Mouse (Mus musculus) cerebellum, postnatal 25 days (tissue): ENCODE results near the gene B3galnt2.
"Not testable (repeated sequence)": the region's sequence is repeated elsewhere in the genome, so short reads cannot be mapped to it uniquely, and the experiment has no call there.

Experiments
- DNase-seq, 2 experiments: peaks; one replicate each; pipeline ENCODE4 v3.0.0; 2021; ENCODE audit warnings: mixed read lengths in 2 of 2

Gene B3galnt2

DNA sequence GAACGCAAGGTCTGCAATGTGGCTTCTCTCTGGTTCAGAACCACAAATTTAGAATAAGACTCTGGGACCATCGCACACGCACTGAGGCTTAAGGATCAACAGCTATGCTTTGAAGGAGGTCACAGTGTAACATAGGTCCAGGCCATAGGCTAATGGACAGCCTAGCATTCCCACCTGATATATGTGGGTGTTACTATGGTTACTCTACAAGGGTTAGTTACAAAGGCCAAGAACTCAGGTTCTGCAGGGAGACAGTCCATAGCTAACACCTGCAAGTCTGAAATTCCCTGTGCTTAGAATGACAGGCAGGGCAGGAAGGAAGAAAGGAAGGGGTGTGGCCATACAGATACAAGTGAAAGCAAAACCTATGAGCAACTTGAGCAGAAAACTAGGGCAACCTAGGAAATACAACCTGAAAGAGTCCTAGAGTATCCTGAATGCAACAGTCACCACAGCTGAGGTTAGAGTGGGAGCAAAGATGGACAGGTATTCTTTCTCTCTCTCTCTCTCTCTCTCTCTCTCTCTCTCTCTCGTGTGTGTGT, 57.3 kb downstream of the B3galnt2 start:
- no peak for DNase-seq

DNA sequence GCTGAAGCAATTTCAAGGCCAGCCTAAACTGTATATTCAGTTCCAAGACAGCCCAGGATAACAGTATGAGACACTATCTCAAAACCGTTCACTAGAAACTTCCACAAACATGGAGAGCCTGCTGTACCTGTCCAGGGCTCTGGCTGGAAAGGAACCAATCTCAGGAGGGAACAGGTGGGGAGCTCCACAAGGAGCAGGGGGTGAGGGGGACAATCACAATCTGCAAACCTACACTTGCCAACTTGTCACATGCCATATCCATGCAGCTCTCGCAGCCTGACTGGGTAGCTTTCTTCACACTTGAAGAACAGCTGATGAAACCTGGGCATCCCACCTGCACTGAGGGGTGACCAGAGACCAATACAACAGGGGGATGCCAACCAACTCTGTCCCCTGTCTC, 59.7 kb downstream of the B3galnt2 start:
- peak; percentile 43 to 50 for DNase-seq

DNA sequence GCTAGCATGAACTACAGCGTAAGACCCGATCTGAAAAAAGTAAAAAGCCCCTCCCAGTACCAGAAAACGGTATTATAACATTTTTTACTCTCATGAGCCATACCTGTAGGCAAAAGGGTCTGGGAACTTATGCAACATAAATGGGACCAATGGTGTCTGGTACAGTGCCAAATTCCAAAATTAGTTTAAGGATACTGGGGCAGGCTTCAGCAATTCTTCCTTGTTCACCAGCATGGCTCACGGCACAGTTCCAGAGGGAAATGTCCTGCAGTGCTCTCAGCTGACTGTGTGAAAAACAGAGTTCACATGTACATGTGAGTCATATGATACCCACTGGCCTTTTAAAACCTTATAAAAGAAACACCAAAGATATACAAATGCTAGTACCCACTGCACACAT, 60.3 kb downstream of the B3galnt2 start:
- peak; percentile 47 to 71 for DNase-seq

DNA sequence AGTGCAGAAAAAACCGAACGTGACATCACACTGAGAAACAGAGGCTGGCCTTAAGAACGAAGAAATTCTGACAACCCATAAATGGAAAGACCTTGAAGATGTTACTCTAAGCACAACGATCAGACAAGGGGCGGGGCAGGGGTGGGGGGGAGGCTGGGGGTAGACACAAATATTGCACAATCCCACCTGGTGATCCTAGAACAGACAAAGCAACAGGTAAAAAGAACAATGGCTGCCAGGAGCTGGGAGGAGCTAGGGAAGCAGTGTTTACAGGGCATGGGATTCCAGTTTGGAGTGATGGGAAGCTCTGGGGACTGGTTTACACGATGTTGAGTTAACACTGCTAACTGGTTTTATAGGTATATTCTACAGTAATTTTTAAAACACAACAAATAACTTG, 61.3 kb downstream of the B3galnt2 start:
- DNase-seq: no peak

DNA sequence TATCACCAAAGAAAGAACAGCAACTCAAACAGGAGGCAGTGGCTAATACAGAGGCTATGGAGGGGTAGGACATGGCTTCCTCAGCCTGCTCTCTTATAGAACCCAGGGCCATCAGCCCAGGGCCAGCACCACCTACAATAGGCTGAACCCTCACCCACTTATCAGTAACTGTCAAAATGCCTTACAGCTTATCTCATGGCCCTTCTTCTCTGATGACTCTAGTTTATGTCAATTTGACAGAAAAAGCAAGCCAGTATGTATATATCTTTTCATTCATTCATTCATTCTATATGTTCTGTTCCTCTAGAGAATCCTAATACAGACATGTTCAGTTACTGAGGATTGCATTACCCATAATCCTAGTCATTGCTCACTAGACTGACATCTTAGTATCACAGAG, 64.0 kb downstream of the B3galnt2 start:
- DNase-seq: no peak

DNA sequence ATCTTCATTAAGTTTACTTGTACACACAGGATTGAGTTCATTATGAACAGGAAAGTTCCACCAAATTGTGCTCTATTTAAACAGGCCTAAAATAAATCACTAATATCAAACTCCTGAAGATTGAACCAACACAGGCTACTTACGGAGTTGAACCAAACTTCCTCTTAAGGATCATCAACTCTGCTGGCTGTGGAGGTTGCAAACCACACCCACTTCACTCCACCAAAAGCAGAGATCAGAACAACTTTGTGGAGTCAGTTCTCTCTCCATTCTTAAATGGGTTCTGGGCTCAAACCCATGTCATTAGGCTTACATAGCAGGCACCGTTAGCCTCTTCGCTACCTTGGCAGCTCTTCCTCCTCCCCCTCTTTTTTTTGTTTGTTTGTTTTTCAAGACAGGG, 64.6 kb downstream of the B3galnt2 start:
- no peak for DNase-seq

DNA sequence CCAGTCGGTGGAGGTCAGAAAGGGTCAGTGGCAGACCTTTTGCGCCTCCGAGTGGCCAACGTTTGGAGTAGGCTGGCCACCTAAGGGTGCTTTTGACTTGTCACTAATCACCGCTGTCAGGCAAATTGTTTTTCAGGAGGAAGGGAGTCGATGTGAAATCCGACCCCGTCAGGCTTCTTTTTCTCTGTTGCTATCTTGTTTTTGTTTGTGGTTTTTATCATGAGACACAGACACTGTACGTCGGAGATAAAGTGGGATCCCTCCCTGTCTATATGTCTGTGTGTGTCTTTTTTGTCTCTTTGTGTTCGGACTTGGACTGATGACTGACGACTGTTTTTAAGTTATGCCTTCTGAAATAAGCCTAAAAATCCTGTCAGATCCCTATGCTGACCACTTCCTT, 67.1 kb downstream of the B3galnt2 start:
- not testable (repeated sequence) for DNase-seq

DNA sequence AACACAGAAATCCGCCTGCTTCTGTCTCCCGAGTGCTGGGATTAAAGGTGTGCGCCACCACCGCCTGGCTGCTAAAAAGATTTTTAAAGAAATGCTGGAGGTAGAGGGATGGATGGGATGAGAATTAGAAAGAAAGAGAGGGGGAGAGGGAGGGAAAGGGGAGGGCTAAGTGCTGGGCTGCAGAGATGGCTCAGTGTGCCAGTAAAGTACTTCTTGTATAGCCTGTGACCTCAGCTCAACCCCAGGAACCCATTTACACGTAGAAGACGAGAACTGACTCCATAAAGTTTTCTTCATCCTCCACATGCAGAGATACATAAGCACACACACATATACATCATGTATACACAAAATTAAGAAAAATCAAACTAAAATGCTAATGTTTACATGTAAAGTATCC, 71.3 kb downstream of the B3galnt2 start:
- DNase-seq: no peak

DNA sequence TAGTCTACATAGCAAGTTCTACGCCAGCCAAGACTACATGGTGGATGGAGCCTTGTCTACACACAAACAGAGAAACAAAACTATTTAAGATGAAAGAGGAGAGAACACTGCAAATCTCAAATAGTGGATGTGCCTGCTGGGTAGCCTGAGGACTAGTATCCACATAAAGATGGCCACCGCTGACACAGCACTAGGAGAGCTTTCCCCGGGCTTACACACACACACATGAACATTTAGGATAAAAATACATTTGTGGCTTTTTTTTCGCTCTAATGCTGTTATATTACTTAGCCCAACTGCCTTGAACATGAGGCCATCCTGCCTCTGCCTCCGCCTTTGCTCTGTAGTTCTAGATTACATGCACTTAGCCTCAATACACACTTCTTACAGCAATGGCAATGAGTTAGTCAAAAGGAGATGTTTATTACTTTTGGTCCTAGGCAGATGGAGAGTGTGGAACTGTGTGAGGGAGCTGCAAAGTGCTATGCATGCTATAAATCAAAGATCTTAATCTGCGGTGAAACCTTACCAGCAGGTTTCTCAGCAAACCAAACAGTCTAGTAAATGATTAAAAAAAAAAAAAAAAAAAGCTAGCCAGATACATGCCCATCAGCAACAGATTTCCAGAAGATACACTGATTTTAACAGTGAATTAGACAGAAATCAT, 72.0 kb downstream of the B3galnt2 start:
- DNase-seq: no peak

DNA sequence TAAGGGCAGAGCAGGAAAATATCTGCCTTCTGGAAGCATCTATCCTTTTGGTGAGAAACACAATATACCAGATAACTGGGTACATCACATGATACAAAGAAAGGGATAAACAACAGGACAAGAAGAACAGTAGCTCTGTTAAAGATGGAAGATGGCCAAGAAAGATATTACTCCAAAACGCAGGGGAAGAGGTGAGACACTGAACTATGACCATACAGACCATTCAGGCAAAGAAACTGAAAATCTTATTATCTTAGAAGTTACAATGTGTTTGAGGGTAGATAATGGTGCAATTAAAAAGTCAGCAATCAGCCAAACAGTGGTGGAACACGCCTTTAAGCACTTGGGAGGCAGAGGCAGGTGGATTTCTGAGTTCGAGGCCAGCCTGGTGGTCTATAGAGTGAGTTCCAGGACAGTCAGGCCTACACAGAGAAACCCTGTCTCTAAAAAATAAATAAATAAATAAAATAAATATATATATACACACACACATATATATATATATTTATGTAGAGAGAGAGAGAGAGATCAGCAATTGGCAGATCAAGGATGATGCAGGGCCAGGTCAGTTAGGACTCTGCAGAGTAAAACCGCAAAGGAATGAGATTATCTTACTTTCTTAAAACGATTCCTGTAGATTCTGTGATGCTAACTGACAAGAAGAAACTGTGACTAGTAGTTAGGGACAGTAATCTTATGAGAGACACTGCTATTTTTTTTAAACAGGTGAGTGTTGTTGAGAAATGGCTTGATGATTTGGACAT, 79.2 kb downstream of the B3galnt2 start:
- DNase-seq: no peak

DNA sequence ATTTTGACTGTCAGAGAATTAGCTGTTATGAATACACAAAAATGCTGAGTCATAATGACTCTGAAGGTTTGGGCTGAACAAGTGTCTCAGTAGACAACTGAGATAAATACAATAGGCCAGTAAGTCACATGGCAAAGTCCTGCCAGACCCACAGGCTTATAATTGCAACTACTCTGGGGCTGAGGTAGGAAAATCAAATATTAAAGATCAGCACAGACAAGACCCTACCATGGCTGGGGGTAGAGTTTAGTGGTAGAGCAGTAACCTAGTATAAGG, 79.7 kb downstream of the B3galnt2 start:
- DNase-seq: no peak

DNA sequence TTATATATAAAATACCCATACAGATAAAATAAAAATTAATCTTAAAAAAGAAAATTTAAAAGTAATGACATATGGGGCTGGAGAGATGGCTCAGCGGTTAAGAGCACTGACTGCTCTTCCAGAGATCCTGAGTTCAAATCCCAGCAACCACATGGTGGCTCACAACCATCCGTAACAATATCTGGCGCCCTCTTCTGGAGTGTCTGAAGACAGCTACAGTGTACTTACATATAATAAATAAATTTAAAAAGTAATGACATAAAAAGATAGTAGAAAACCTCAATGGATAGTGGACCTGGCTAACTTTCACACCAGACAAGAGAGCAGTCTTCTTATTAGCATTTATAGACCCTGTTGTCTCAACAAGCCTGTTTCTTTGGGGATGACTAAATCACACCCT, 81.1 kb downstream of the B3galnt2 start:
- DNase-seq: not testable (repeated sequence)

DNA sequence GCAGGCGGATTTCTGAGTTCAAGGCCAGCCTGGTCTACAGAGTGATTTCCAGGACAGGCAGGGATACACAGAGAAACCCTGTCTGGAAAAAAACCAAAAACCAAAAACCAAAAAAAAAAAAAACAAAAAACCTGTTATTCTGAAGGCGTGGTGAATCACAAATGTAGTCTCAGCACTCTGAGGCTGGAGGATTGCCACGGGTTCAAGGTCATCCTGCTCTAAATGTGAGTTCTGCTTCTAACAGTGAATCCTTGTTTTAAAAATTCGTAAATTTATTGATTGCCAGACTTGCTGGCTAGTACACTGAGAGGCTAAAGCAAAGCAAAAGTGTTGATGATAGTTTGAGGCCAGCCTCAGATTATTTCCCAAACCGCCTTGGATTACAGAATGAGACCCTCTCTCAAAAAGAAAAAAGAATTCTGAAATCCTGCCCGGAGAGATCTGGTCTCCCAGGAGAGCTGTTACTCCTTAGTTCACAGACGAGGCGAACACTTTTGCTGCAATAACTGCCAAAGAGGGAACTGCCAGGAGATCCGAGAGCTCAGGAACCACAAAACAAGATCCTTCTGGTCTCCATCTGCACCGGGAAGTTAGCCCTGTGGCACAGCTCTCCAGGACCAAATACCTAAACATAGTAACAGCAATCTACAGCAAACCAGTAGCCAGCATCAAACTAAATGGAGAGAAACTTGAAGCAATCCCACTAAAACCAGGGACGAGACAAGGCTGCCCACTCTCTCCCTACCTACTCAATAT, 81.8 kb downstream of the B3galnt2 start:
- DNase-seq: no peak

DNA sequence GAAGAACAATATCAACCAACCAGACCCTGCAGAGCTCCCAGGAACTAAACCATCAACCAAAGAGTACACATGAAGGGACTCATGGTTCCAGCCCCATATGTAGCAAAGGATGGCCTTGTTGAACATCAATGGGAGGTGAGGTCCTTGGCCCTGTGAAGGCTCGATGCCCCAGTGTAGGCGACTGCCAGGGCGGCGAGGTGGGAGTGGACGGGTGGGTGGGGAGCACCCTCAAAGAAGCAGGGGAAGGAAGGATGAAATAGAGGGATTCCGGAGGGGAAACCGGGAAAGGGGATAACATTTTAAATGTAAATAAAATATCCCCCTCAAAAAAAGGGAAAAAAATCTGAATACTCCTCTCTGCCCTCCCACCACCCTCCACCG, 84.6 kb downstream of the B3galnt2 start:
- DNase-seq: no peak

DNA sequence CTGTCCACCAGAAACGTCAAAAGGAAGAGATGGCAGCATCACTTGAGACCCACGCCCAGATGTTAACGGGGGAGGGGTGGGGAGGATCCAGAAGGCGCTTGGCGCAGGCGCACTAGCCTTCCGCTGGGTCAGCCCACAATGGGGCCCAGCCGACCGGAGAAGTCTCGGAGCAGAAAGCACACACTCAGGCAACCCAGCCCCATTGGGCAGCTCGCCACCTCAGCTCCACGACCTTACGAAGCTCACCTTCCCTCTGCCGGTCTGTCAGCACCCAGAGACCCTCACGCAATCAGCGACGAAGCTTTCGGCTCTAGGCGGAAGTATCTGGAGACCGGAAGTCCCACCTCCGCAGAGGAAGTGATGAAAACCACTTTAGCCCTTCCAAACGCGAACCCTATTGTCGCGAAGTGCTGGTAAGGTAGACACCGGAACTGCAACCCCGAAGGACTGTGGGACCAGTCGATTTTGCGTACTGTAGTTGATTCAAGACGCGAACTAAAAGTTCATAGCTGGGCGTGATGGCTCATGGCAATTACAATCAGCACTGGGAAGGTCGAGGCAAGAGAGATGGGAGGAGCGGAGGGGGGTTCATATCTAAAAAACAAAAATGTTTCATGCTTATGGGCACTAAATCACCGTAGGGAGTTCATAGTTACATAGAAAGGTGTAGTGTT, 85.2 kb downstream of the B3galnt2 start, which contains the start of gene Tbce:
TSS of gene Tbce (minus strand) at position 347 of the 674 bp plus-strand sequence.
- peak; percentile 91 to 92 for DNase-seq

DNA sequence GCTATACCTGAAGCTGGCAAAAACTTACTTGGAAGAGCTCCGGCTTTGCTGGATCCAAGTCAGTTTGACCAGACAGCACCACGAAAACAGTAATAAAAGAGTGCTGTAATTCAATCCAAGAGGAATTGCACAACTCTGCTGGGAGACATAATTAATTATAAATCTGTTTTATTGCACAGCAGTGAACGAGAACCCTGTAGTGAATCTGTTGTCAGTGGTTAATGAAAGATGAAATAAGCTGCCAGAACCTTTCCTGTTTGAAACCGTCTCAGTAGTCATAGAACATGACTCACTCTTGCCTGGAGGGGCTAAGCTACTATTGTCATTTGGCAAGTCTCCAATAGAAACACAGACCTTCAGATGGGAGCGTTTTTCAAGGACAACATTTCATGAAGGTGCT, 85.9 kb downstream of the B3galnt2 start:
- no peak for DNase-seq

DNA sequence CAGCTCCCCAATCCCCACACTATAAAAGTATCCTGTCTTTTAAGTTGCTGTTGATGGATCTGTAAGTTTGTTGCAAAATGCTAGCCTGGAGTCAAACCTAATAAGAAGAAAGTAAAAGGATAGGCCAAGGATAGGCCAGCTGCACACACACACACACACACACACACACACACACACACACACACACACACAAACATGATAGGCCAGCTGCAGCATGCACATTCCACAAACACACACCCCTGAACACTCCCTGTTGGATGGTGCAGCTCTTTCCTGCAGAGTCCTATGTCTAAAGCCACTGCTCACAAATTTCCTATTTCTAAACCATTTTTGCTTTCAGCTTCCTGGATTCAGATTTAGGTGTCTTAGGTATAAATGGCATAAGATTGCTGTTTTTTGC, 89.6 kb downstream of the B3galnt2 start:
- DNase-seq: no peak

DNA sequence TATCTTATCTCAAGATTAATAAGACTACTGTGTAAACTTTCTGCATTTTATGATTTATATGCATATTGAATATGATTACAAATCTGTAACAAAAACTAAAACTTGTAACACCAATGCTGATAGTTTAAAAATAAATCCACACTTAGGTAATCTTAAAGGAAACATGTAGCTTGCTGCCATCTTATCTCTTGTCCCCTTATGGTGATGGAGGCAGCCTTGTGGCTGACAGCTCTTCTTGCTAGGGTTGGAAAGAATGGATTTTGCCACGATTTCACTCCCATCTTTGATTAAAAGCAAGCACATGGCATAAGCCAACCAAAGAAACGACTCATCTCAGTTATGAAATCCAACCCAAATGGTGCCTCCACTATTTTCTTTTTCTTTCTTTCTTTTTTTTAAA, 90.3 kb downstream of the B3galnt2 start:
- DNase-seq: no peak
